Mouse (Mus musculus): Measurements from ENCODE around the gene Dmgdh. TPM values are rescaled to one million over a fixed set of nuclear protein-coding genes. Genes with fewer than 3 reads are reported as not detected.

The Dmgdh gene
- polyA plus RNA-seq, 1 experiment from 2014 or later, result 0.14 TPM

Small RNA genes within 50 kb of the gene (microRNA-seq; reads per million reads assigned to microRNA genes)
- gene Mir5624, result not detected

Other genes starting within 250 kb of the Dmgdh start
- gene Jmy, start 174.6 kb upstream of the Dmgdh start, polyA plus RNA-seq (2015; fragmentation: Nextera tagmentation; extraction: Ambion mirVana), result 6.5 and 7.7 TPM in 2 replicates
- gene Bhmt, start 36.5 kb upstream of the Dmgdh start, polyA plus RNA-seq (2015; fragmentation: Nextera tagmentation; extraction: Ambion mirVana), result not detected in 2 replicates
- gene Bhmt2, start 131 bp upstream of the Dmgdh start, polyA plus RNA-seq (2015; fragmentation: Nextera tagmentation; extraction: Ambion mirVana), result 0.24 TPM in 1 of 2 replicates, not detected in the other
- gene Arsb, start 97.2 kb downstream of the Dmgdh start, polyA plus RNA-seq (2015; fragmentation: Nextera tagmentation; extraction: Ambion mirVana), result 9.7 and 10.2 TPM in 2 replicates